Mouse (Mus musculus): ENCODE results near the gene Ntmt1.

Gene Ntmt1

GRCm38 (mm10) chr2:30807648-30808295, at the start of gene Ntmt1:
Ntmt1 (plus strand) TSS chr2:30807826.
- DNase-seq = peak; percentile 100

- DNase-seq = peak; percentile 97
Measured at GRCm38 (mm10) chr2:30758341-30759087, 49.1 kb upstream of the Ntmt1 start.

GRCm38 (mm10) chr2:30759088-30759374, 48.6 kb upstream of the Ntmt1 start:
- DNase-seq = no peak

GRCm38 (mm10) chr2:30759442-30759841, 48.2 kb upstream of the Ntmt1 start:
- peak in 1 of 2 experiments; percentile 46 for DNase-seq

- peak; percentile 64 to 79 for DNase-seq
Measured at GRCm38 (mm10) chr2:30759858-30760547, 47.6 kb upstream of the Ntmt1 start.

GRCm38 (mm10) chr2:30760706-30761105, 46.9 kb upstream of the Ntmt1 start:
- DNase-seq = no peak

GRCm38 (mm10) chr2:30766446-30766845, 41.2 kb upstream of the Ntmt1 start:
- DNase-seq = no peak

- DNase-seq = peak in 1 of 2 experiments; percentile 36
Measured at GRCm38 (mm10) chr2:30767626-30768240, 39.9 kb upstream of the Ntmt1 start.

GRCm38 (mm10) chr2:30768529-30768928, 39.1 kb upstream of the Ntmt1 start:
- DNase-seq = no peak

GRCm38 (mm10) chr2:30769187-30769586, 38.4 kb upstream of the Ntmt1 start:
- DNase-seq = peak in 1 of 2 experiments; percentile 60

- DNase-seq = peak; percentile 48 to 60
Measured at GRCm38 (mm10) chr2:30771368-30771805, 36.2 kb upstream of the Ntmt1 start.

- DNase-seq = peak; percentile 78 to 87
Measured at GRCm38 (mm10) chr2:30771806-30772460, 35.7 kb upstream of the Ntmt1 start.

- peak in 1 of 2 experiments; percentile 58 for DNase-seq
Measured at GRCm38 (mm10) chr2:30772581-30773312, 34.9 kb upstream of the Ntmt1 start.

GRCm38 (mm10) chr2:30773313-30774005, 34.2 kb upstream of the Ntmt1 start:
- peak in 1 of 2 experiments; percentile 47 for DNase-seq

GRCm38 (mm10) chr2:30775955-30776354, 31.7 kb upstream of the Ntmt1 start:
- DNase-seq = no peak

- no peak for DNase-seq
Measured at GRCm38 (mm10) chr2:30777266-30777665, 30.4 kb upstream of the Ntmt1 start.

GRCm38 (mm10) chr2:30778235-30778634, 29.4 kb upstream of the Ntmt1 start:
- DNase-seq = no peak

- DNase-seq = peak in 1 of 2 experiments; percentile 66
Measured at GRCm38 (mm10) chr2:30779241-30779640, 28.4 kb upstream of the Ntmt1 start.

- peak in 1 of 2 experiments; percentile 26 for DNase-seq
Measured at GRCm38 (mm10) chr2:30782312-30783290, 25.0 kb upstream of the Ntmt1 start.

- DNase-seq = peak; percentile 81 to 88
Measured at GRCm38 (mm10) chr2:30783346-30783745, 24.3 kb upstream of the Ntmt1 start.
